Mouse (Mus musculus) ovary, adult 2 months (tissue): ENCODE results near the gene Pkm. TPM values are rescaled to one million over a fixed set of nuclear protein-coding genes. Genes with fewer than 3 reads are reported as not detected.

Source experiments
- polyA plus RNA-seq: library from polyadenylated mRNA; depleted of rRNA; stranded (reverse); fragments of >200 nt; gene quantifications from 2 replicates; pipeline ENCODE4 v1.2.3, GENCODE M21; 2012; rRNA removed

The Pkm gene
- 887 and 1,131 TPM in 2 replicates for polyA plus RNA-seq

DNA sequence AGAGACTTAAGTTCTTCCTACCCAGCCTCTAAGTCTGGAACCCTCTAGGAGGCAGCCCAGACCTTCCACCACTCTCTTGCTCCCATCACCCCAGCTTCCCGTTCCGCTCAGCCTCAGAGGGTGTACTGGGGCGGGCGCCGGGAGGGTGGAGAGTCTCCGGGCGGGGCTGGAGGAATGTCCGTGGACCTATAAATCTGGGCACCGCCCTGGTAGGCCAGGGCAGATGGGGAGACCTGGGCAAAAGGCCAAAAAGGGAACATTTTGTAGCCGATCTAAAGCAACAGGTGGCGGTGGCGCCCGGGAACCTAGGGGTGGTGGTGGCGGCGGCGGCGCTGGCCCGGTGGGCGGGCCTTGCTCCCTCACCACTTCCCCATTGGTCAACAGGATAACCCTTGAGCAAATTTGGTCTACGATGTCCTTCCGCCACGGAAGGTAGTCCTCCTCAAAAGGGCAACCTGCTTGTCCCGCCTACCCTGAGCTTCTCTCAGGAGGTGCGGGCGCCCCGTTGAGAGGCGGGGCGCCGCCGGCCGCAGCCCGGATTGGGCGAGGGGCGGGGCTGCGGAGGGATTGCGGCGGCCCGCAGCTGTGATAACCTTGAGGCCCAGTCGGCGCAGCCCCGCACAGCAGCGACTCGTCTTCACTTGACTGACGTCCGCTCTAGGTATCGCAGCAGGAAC is at the start of gene Pkm:
Gene Pkm, plus strand, starts transcription at position 411 of the 677 bp plus-strand sequence.

DNA sequence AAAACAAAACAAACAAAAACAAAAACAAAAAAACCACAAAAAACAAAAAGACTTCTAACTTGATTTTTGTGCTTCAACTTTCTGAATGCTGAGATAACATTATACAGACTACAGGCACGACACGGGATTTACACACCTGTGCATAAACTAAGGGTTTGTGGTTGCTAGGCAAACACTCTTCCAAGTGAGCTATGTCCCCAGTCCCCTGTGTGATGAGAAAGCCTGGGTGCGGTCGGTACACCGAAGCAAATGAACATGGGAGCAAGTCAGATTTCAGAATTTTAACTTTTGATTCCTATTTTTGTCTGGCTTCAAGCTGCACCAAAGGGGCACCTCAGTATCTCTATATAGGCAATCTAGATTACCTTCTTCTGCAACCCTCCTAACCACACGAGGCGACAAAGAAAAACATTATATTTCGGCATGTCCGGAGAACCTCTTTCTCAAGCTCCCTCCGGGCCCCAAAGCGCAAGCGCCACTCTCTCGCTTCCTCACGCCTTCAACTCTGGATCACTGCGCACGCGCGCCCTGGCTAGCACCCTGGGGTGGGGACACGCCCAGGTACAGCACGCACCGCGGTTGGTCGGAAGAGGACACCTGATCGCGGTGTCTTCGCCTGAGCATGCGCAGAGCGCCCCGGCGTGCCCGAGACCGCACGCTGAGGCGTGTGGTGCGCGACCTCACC is 39.4 kb upstream of the Pkm start, which contains the start of gene Parp6:
Gene Parp6, plus strand, starts transcription at position 663 of the 685 bp plus-strand sequence.

DNA sequence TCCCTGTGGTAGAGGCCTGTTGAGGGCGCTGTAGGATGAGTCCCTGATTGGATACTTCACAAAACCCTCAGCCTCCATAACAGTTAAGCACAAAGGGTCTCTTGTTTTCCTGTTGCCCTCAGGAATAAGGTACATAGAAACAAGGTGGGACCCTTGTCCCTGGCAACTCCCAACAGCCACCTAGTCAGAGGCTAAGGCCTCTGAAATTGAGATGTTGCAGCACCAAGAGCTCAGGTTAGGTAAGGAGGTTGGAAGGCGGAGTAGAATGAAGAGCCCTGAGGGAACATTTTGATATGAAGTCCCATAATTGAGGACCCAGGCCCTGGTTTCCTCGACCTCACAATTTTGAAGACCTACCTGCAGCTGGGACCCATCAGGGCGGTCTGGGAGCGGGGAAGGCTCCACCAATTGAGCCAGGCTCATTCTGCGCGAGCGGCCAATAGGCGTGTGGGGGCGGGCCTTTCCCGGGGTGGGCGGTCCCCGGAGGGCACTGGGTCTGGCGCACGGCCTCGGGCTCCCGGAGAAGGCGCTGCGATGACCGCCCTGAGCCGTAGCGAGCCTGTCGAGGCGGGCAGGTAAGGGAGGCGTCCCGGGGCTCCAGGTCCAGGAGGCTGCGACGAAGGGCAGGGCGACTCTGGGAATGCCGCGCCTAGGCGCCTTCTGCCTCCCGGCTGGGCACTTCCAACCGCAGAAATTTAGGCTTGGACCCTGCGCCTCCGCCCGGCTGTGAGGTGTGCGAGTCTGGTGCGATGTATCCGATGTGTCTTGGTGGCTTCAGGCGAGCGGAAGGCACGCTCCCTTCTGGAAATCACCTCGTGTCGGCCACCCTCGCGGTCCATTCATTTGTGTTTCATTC is 23.7 kb downstream of the Pkm start, which contains the start of gene Gramd2:
Gene Gramd2, plus strand, starts transcription at position 467 of the 856 bp plus-strand sequence.

Other genes with a start within 250 kb of the Pkm start
- 35.9 and 47.1 TPM in 2 replicates for gene Arih1, start 169.8 kb upstream of the Pkm start, polyA plus RNA-seq
- gene Hexa, start 116.8 kb upstream of the Pkm start, polyA plus RNA-seq, result 95.3 and 149 TPM in 2 replicates
- 0.51 and 0.73 TPM in 2 replicates for gene Tmem202, start 116.5 kb upstream of the Pkm start, polyA plus RNA-seq
- 0.20 and 0.34 TPM in 2 replicates for gene Celf6, start 78.5 kb upstream of the Pkm start, polyA plus RNA-seq
- gene Parp6, start 39.1 kb upstream of the Pkm start, polyA plus RNA-seq, result 9.8 and 23.1 TPM in 2 replicates
- 3.0 and 6.5 TPM in 2 replicates for gene Gramd2, start 23.8 kb downstream of the Pkm start, polyA plus RNA-seq
- gene Senp8, start 94.3 kb downstream of the Pkm start, polyA plus RNA-seq, result 2.7 and 5.9 TPM in 2 replicates
- 2.5 TPM in 2 replicates for gene Myo9a, start 94.5 kb downstream of the Pkm start, polyA plus RNA-seq